Mouse (Mus musculus) embryonic fibroblast, embryonic 13.5 days (primary cell): ENCODE measurements at regions not wholly inside any gene's neighbourhood (a gene's known extent, or its start where the extent isn't known, plus 50 kb on each side); places are given as distances from the start of the nearest gene placed in this dataset.
"Not testable (repeated sequence)": the region's sequence is repeated elsewhere in the genome, so short reads cannot be mapped to it uniquely, and the experiment has no call there.

Experiments
- H3K27ac ChIP-seq: 2 replicates; pipeline ENCODE4 v1.5.1; 2012; ENCODE audit warnings: low read length, control low read depth, inconsistent platforms; ENCODE audit not compliant: insufficient read depth
- H3K4me1 ChIP-seq: 2 replicates; pipeline ENCODE4 v1.6.1; 2011; ENCODE audit warnings: low read length; ENCODE audit not compliant: control insufficient read depth, insufficient read depth
- H3K4me3 ChIP-seq: 2 replicates; pipeline ENCODE4 v1.5.1; 2011; ENCODE audit warnings: mild to moderate bottlenecking, control low read depth, low read length; ENCODE audit not compliant: insufficient read depth
- CTCF ChIP-seq: IDR thresholded peaks from 2 replicates; pipeline ENCODE4 v1.5.1; 2011; ENCODE audit warnings: mild to moderate bottlenecking, control low read depth, low read length, moderate library complexity, borderline replicate concordance; ENCODE audit not compliant: insufficient read depth
- POLR2A ChIP-seq: IDR thresholded peaks from 2 replicates; pipeline ENCODE4 v1.6.1; 2011; ENCODE audit warnings: low read depth, mild to moderate bottlenecking, control low read depth, low read length, moderate library complexity

DNA sequence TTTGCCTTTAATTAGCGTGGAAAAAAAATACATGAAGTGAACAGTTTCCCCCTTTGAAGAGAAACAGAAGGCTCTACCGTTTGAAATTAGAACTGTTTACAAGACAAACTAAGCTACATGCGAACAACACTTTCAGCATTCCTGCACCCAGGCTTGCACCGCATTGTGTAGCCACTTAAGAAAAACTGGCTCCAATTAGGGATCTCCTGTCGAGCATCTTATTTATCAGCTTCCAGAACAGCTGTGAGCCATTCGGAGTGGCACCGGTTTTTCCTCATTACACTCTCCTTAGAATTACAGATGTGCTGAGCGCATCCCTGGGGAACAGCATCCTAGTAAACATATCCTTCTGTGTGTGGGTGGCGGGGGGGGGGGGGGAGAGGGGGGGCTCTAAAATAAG, 567.0 kb upstream of the Got2 start:
- no peaks in the 10 kb centered on the region for H3K4me1 ChIP-seq
- no peak overlapping the region for H3K4me3 ChIP-seq
- no peak for TF ChIP-seq CTCF
- no peak overlapping the region for H3K27ac ChIP-seq

DNA sequence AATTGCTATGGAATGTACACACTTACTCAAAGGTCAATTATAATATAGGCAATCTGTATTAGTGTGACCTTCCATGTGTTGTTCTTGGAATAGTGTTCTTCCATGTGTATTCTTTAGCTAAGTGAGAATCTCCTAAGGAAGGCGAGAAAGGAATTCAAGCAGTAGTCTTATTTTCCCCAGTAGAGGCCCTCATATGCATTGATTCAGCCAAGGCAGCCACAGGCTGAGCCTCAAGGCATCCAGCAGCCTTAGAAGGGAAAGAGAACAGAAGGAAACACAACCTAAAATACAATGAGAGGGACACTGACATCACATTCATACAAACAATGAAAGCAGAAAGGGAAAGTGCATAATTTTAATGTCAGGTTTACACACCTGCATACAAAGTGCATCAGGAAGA, 541.4 kb upstream of the Got2 start:
- no peaks in the 10 kb centered on the region for H3K4me1 ChIP-seq
- TF ChIP-seq CTCF (no peak), POLR2A (no peak)

GRCm38 (mm10) chr8:96426900-96427299, 538.6 kb upstream of the Got2 start:
- Histone ChIP-seq H3K4me3 (no peak overlapping the region), H3K27ac (no peak overlapping the region), H3K4me1 (no peaks in the 10 kb centered on the region)
- no peak for TF ChIP-seq CTCF
- no peak for TF ChIP-seq POLR2A

More for the DNA sequence above, 541.4 kb upstream of the Got2 start:
- Histone ChIP-seq H3K27ac (no peak overlapping the region), H3K4me3 (no peak overlapping the region)

GRCm38 (mm10) chr8:96409601-96410000, 521.3 kb upstream of the Got2 start:
- H3K4me3 ChIP-seq: no peak overlapping the region
- H3K27ac ChIP-seq: no peak overlapping the region
- H3K4me1 ChIP-seq: no peaks in the 10 kb centered on the region
- TF ChIP-seq POLR2A (no peak), CTCF (no peak)

GRCm38 (mm10) chr8:96404549-96405145, 516.3 kb upstream of the Got2 start:
- no peak overlapping the region for H3K27ac ChIP-seq
- no peaks in the 10 kb centered on the region for H3K4me1 ChIP-seq
- no peak overlapping the region for H3K4me3 ChIP-seq
- TF ChIP-seq POLR2A (no peak), CTCF (no peak)

- TF ChIP-seq CTCF: no peak
- TF ChIP-seq POLR2A: no peak
- H3K27ac ChIP-seq: no peak overlapping the region
- H3K4me1 ChIP-seq: no peaks in the 10 kb centered on the region
- H3K4me3 ChIP-seq: no peak overlapping the region
Measured at GRCm38 (mm10) chr8:96403669-96404068, 515.3 kb upstream of the Got2 start.

DNA sequence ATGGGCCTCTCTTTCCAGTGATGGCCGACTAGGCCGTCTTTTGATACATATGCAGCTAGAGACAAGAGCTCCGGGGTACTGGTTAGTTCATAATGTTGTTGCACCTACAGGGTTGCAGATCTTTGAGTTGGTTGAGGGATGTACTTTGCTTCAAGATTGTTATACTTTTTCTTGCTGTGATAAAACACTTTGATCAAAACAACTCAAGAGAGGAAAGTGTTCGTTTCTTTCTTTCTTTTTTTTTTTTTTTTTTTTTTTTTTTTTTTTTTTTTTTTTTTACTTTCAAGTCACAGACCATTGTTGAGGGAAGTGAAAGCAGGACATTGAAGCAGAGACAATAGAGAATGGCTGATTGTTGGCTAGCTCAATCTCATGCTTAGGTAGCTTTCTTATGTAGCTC, 511.0 kb upstream of the Got2 start:
- H3K4me1 ChIP-seq, H3K27ac ChIP-seq, H3K4me3 ChIP-seq: not testable (repeated sequence)

DNA sequence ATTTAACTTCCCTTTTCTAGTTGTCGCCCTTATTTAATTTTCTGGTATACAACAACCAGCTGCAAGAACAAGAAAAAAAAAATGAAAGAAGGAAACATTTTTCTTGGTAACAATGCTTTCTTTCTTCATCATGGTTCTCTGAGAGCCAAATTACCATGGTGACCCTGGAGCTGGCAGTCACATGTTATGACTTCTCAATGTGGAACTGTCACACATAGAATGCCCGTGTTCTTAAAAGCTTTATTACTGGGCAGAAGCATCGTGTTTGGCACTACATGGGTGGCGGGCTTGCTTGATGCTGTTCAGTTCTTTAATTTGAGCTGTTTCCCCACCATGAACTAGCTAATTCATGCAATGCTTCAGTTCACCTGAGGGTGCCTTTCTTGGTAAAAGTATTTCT, 504.7 kb upstream of the Got2 start:
- H3K4me1 ChIP-seq: no peaks in the 10 kb centered on the region
- no peak overlapping the region for H3K4me3 ChIP-seq
- TF ChIP-seq POLR2A (no peak), CTCF (no peak)

GRCm38 (mm10) chr8:96389251-96389650, 500.9 kb upstream of the Got2 start:
- TF ChIP-seq POLR2A: no peak
- TF ChIP-seq CTCF: no peak
- Histone ChIP-seq H3K4me3 (no peak overlapping the region), H3K4me1 (no peaks in the 10 kb centered on the region), H3K27ac (no peak overlapping the region)

More for the DNA sequence above, 504.7 kb upstream of the Got2 start:
- H3K27ac ChIP-seq: no peak overlapping the region

DNA sequence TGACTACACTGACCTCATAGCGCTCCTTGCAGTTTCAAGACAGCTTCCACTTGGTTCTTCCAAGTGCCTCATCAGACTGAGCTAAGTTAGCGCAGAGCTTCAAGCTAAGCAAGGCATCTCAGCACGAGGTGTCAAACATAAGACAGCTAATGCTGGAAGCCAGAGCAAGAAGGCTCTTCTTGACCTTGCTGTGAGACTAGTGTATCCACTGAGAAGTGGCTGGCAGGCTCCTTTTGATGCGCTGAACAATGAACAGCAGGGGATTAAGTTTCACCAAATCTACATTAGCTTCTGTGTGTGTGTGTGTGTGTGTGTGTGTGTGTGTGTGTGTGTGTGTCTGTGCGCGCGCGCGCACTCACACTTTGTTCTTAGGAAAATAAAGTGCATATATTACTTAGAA, 482.2 kb upstream of the Got2 start:
- Histone ChIP-seq H3K27ac (no peak overlapping the region), H3K4me1 (no peaks in the 10 kb centered on the region), H3K4me3 (no peak overlapping the region)
- TF ChIP-seq CTCF (no peak), POLR2A (no peak)
